Mouse (Mus musculus): ENCODE measurements around the gene Pros1. TPM values are rescaled to one million over a fixed set of nuclear protein-coding genes. Genes with fewer than 3 reads are reported as not detected.

Pros1 gene
- polyA plus RNA-seq, 2 experiments, result 4.7 to 11.7 TPM

GRCm38 (mm10) chr16:62858018-62858417 is 3.9 kb downstream of the Pros1 start:
- no peaks in the 10 kb centered on the region for H3K36me3 ChIP-seq (replicated peaks; ENCODE audit: control insufficient read depth, insufficient read depth, low read depth)
- no peaks in the 10 kb centered on the region for H3K27me3 ChIP-seq (ENCODE audit: control insufficient read depth, insufficient read depth, low read length)
- H3K4me2 ChIP-seq (ENCODE audit: low read depth), result no peak overlapping the region
- no peak for ATAC-seq (ENCODE audit: insufficient read depth)
- H3K4me1 ChIP-seq (replicated peaks; ENCODE audit: control insufficient read depth in 2 of 2, insufficient read depth in 2 of 2, low read length in 1 of 2), result peaks cover 0 to 18% of the 10 kb centered on the region in 2 experiments; a peak in 2 of 4 replicates
- TF ChIP-seq CTCF (IDR thresholded peaks at IDR 0.05; ENCODE audit: low read depth) (peak; percentile 19; the same call in 1 of the 2 replicates), EP300 (IDR thresholded peaks at IDR 0.05; ENCODE audit: low read depth) (no peak)
- no peak overlapping the region for H3K4me3 ChIP-seq (ENCODE audit: insufficient read depth in 1 of 2, low read depth in 2 of 2, low read length in 2 of 2)
- DNase-seq (ENCODE audit: low read depth in 3 of 3, low spot score in 3 of 3), result no peak
- no peak overlapping the region for H3K27ac ChIP-seq
- H3K9me3 ChIP-seq (ENCODE audit: control insufficient read depth, low read length), result no peaks in the 10 kb centered on the region
- WGBS (ENCODE audit: insufficient replicate concordance), result 73% methylated on average over 1 of the region's 1 CpGs
- no peak overlapping the region for H3K9ac ChIP-seq (replicated peaks)

- H3K4me1 ChIP-seq (replicated peaks; ENCODE audit: control insufficient read depth in 2 of 2, insufficient read depth in 2 of 2, low read length in 1 of 2), result peaks cover 0 to 9% of the 10 kb centered on the region in 2 experiments; a peak in 1 of 4 replicates
- no peaks in the 10 kb centered on the region for H3K36me3 ChIP-seq (replicated peaks; ENCODE audit: control insufficient read depth, insufficient read depth, low read depth)
- H3K9me3 ChIP-seq (ENCODE audit: control insufficient read depth, low read length), result no peaks in the 10 kb centered on the region
- no peak for DNase-seq (ENCODE audit: low read depth in 3 of 3, low spot score in 3 of 3)
- H3K4me3 ChIP-seq (ENCODE audit: insufficient read depth in 1 of 2, low read depth in 2 of 2, low read length in 2 of 2), result no peak overlapping the region
- TF ChIP-seq CTCF (IDR thresholded peaks at IDR 0.05; ENCODE audit: low read depth) (no peak), EP300 (IDR thresholded peaks at IDR 0.05; ENCODE audit: low read depth) (no peak)
- no peak overlapping the region for H3K9ac ChIP-seq (replicated peaks)
- 59% methylated on average over 1 of the region's 1 CpGs for WGBS (ENCODE audit: insufficient replicate concordance)
- no peaks in the 10 kb centered on the region for H3K27me3 ChIP-seq (ENCODE audit: control insufficient read depth, insufficient read depth, low read length)
- ATAC-seq (ENCODE audit: insufficient read depth), result no peak
- no peak overlapping the region for H3K4me2 ChIP-seq (ENCODE audit: low read depth)
- H3K27ac ChIP-seq, result no peak overlapping the region
Measured at GRCm38 (mm10) chr16:62860140-62860539, 6.0 kb downstream of the Pros1 start.

- Histone ChIP-seq H3K4me3 (ENCODE audit: insufficient read depth in 1 of 2, low read depth in 2 of 2, low read length in 2 of 2) (no peak overlapping the region), H3K36me3 (replicated peaks; ENCODE audit: control insufficient read depth, insufficient read depth, low read depth) (no peaks in the 10 kb centered on the region), H3K27ac (no peak overlapping the region), H3K4me2 (ENCODE audit: low read depth) (no peak overlapping the region), H3K4me1 (replicated peaks; ENCODE audit: control insufficient read depth in 2 of 2, insufficient read depth in 2 of 2, low read length in 1 of 2) (no peaks in the 10 kb centered on the region), H3K9ac (replicated peaks) (no peak overlapping the region), H3K9me3 (ENCODE audit: control insufficient read depth, low read length) (no peaks in the 10 kb centered on the region), H3K27me3 (ENCODE audit: control insufficient read depth, insufficient read depth, low read length) (no peaks in the 10 kb centered on the region)
- DNase-seq (ENCODE audit: low read depth in 3 of 3, low spot score in 3 of 3), result no peak
- 31% methylated on average over 6 of the region's 6 CpGs for WGBS (ENCODE audit: insufficient replicate concordance)
- ATAC-seq (ENCODE audit: insufficient read depth), result no peak
- TF ChIP-seq CTCF (IDR thresholded peaks at IDR 0.05; ENCODE audit: low read depth) (no peak), EP300 (IDR thresholded peaks at IDR 0.05; ENCODE audit: low read depth) (no peak)
Measured at GRCm38 (mm10) chr16:62861455-62861854, 7.3 kb downstream of the Pros1 start.

- H3K27me3 ChIP-seq (ENCODE audit: control insufficient read depth, insufficient read depth, low read length), result no peaks in the 10 kb centered on the region
- no peak for TF ChIP-seq CTCF (IDR thresholded peaks at IDR 0.05; ENCODE audit: low read depth)
- TF ChIP-seq EP300 (IDR thresholded peaks at IDR 0.05; ENCODE audit: low read depth), result no peak
Measured at GRCm38 (mm10) chr16:62872688-62873117, 18.6 kb downstream of the Pros1 start.

GRCm38 (mm10) chr16:62873180-62873579 is 19.1 kb downstream of the Pros1 start:
- no peak overlapping the region for H3K27ac ChIP-seq
- TF ChIP-seq CTCF (IDR thresholded peaks at IDR 0.05; ENCODE audit: low read depth) (no peak), EP300 (IDR thresholded peaks at IDR 0.05; ENCODE audit: low read depth) (no peak)
- no peak overlapping the region for H3K4me3 ChIP-seq (ENCODE audit: insufficient read depth in 1 of 2, low read depth in 2 of 2, low read length in 2 of 2)
- H3K4me1 ChIP-seq (replicated peaks; ENCODE audit: control insufficient read depth in 2 of 2, insufficient read depth in 2 of 2, low read length in 1 of 2), result no peaks in the 10 kb centered on the region
- 60% methylated on average over 4 of the region's 4 CpGs for WGBS (ENCODE audit: insufficient replicate concordance)
- no peak overlapping the region for H3K9ac ChIP-seq (replicated peaks)
- no peak for DNase-seq (ENCODE audit: low read depth in 3 of 3, low spot score in 3 of 3)
- H3K9me3 ChIP-seq (ENCODE audit: control insufficient read depth, low read length), result no peaks in the 10 kb centered on the region
- H3K4me2 ChIP-seq (ENCODE audit: low read depth), result no peak overlapping the region
- no peaks in the 10 kb centered on the region for H3K36me3 ChIP-seq (replicated peaks; ENCODE audit: control insufficient read depth, insufficient read depth, low read depth)
- ATAC-seq (ENCODE audit: insufficient read depth), result no peak
- no peaks in the 10 kb centered on the region for H3K27me3 ChIP-seq (ENCODE audit: control insufficient read depth, insufficient read depth, low read length)

More at GRCm38 (mm10) chr16:62872688-62873117, 18.6 kb downstream of the Pros1 start:
- ATAC-seq (ENCODE audit: insufficient read depth) (no peak), DNase-seq (ENCODE audit: low read depth in 3 of 3, low spot score in 3 of 3) (no peak)
- 64% methylated on average over 5 of the region's 5 CpGs for WGBS (ENCODE audit: insufficient replicate concordance)
- no peak overlapping the region for H3K4me2 ChIP-seq (ENCODE audit: low read depth)
- no peak overlapping the region for H3K9ac ChIP-seq (replicated peaks)
- no peaks in the 10 kb centered on the region for H3K9me3 ChIP-seq (ENCODE audit: control insufficient read depth, low read length)
- no peak overlapping the region for H3K4me3 ChIP-seq (ENCODE audit: insufficient read depth in 1 of 2, low read depth in 2 of 2, low read length in 2 of 2)
- no peaks in the 10 kb centered on the region for H3K4me1 ChIP-seq (replicated peaks; ENCODE audit: control insufficient read depth in 2 of 2, insufficient read depth in 2 of 2, low read length in 1 of 2)
- no peak overlapping the region for H3K27ac ChIP-seq
- H3K36me3 ChIP-seq (replicated peaks; ENCODE audit: control insufficient read depth, insufficient read depth, low read depth), result no peaks in the 10 kb centered on the region
